Mouse (Mus musculus) liver, postnatal 0 days (tissue): ENCODE measurements at regions not wholly inside any gene's neighbourhood (a gene's known extent, or its start where the extent isn't known, plus 50 kb on each side); places are given as distances from the start of the nearest gene placed in this dataset.
"Not testable (repeated sequence)": the region's sequence is repeated elsewhere in the genome, so short reads cannot be mapped to it uniquely, and the experiment has no call there.

Source experiments
- CTCF ChIP-seq: sonication (generic); IDR thresholded peaks from 2 replicates; pipeline ENCODE4 v1.5.1; 2016; ENCODE audit warnings: antibody characterized with exemption, low read depth
- EP300 ChIP-seq: IDR thresholded peaks from 2 replicates; pipeline ENCODE4 v1.6.1; 2016; ENCODE audit warnings: antibody characterized with exemption, low read depth, mild to moderate bottlenecking

DNA sequence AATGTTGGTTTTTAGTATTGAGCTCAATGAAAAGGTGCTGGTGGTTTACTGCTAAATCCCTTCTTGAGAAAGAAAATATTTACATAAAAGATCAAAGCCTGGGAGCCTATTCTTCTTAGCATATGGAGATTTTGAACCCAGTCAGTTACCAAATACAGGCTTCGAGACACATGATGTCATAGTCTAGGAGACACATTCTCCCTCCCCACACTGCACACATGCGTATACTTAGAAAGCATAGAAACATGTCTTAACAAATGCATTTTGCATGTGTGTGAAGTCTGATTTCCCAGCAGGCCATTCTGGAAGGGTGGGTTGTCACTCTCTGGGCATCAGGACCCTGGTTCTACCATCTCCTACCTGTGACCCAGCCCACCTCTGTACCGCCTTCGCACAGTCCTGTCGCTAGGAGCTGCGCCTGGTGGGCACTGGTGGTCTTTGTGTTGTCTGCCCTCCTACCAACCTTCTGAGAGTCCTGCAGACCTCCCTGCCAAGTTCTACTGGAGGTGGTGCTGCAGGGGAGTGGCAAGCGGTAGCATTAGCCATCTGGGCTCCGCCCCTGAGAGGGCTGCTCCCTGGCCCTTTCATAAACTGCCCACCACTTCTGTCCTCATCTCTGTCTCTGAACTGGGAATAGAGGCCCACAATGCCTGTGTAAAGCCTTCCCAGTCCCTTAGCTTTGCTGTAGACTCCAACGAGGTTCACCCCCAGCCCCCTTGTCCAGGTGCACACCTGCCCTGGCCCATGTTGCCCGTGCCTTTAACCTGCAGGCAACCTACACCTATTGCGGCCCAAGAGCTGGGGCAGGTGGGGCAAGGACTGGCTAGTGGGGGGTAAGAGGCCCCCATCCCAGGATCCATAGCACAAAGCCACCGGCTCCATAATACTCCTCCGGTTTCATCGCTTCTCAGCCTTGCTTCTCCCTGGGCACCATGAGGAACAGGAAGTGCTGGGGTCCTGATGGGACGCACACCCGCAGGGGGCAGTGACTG lies 56.6 kb downstream of the H2al2a start:
- not testable (repeated sequence) for TF ChIP-seq CTCF, EP300
